Mouse (Mus musculus) liver, embryonic 13.5 days (tissue): ENCODE results near the gene Zfp949. TPM values are rescaled to one million over a fixed set of nuclear protein-coding genes. Genes with fewer than 3 reads are reported as not detected.
A peak's percentile ranks its signal among the peaks of the same experiment; 100 is the strongest.

ENCODE experiments used
- ATAC-seq: fragments of 200-750 bp; cut with Nextera tagmentation; 2 replicates; pipeline ENCODE4 v1.8.0; 2017; ENCODE audit warnings: low read depth, mild to moderate bottlenecking, moderate number of reproducible peaks, moderate library complexity
- DNase-seq: peaks from one replicate; pipeline ENCODE4 v3.0.0; 2022
- H3K27ac ChIP-seq: fragments of 300-500 bp; sonication (generic); 2 replicates; pipeline ENCODE4 v1.5.1; 2015; ENCODE audit warnings: moderate library complexity, mild to moderate bottlenecking, inconsistent platforms
- H3K27me3 ChIP-seq: fragments of 300-500 bp; sonication (generic); 2 replicates; pipeline ENCODE4 v1.6.1; 2015; ENCODE audit warnings: mild to moderate bottlenecking, inconsistent platforms
- H3K36me3 ChIP-seq: fragments of 300-500 bp; sonication (generic); 2 replicates; pipeline ENCODE4 v1.6.1; 2015; ENCODE audit warnings: mild to moderate bottlenecking, inconsistent platforms
- H3K4me1 ChIP-seq: fragments of 300-500 bp; sonication (generic); replicated peaks from 2 replicates; pipeline ENCODE4 v1.6.1; 2015; ENCODE audit warnings: inconsistent platforms
- H3K4me2 ChIP-seq: fragments of 300-500 bp; sonication (generic); 2 replicates; pipeline ENCODE4 v1.6.1; 2015; ENCODE audit warnings: inconsistent platforms, mild to moderate bottlenecking, moderate library complexity
- H3K4me3 ChIP-seq: fragments of 300-500 bp; sonication (generic); replicated peaks from 2 replicates; pipeline ENCODE4 v1.5.1; 2015; ENCODE audit warnings: mild to moderate bottlenecking, inconsistent platforms
- H3K9ac ChIP-seq: fragments of 300-500 bp; sonication (generic); 2 replicates; pipeline ENCODE4 v1.6.1; 2015; ENCODE audit warnings: mild to moderate bottlenecking, inconsistent platforms
- H3K9me3 ChIP-seq: fragments of 300-500 bp; sonication (generic); replicated peaks from 2 replicates; pipeline ENCODE4 v1.6.1; 2016; ENCODE audit warnings: inconsistent platforms
- WGBS: fragments of 180-500 bp; shearing (Covaris S2); methylation state at CpG from one replicate; pipeline ENCODE4 v1.1.7; 2015; ENCODE audit not compliant: insufficient replicate concordance; 5-methylcytosine and 5-hydroxymethylcytosine counted together
- polyA plus RNA-seq: library from polyadenylated mRNA; unstranded; fragments of >200 nt; fragmentation: Nextera tagmentation; extraction: Ambion mirVana; gene quantifications from 2 replicates; pipeline ENCODE4 v1.2.1, GENCODE M21; 2015

The Zfp949 gene
- polyA plus RNA-seq, 1 experiment from 2014 or later: 5.1 TPM

GRCm38 (mm10) chr9:88523335-88523668, 24.5 kb upstream of the Zfp949 start:
- H3K4me3 ChIP-seq: peak overlapping the region; percentile 75
- H3K27ac ChIP-seq: peak overlapping the region; percentile 98

GRCm38 (mm10) chr9:88524367-88524766, 23.5 kb upstream of the Zfp949 start:
- 83% methylated on average over 2 of the region's 2 CpGs for WGBS
- ATAC-seq: no peak
- no peak overlapping the region for H3K9ac ChIP-seq

More at GRCm38 (mm10) chr9:88523335-88523668, 24.5 kb upstream of the Zfp949 start:
- ATAC-seq (no peak), DNase-seq (no peak)
- Histone ChIP-seq H3K4me1 (peaks cover 30% of the 10 kb centered on the region), H3K36me3 (peaks cover 15% of the 10 kb centered on the region), H3K9ac (peak overlapping the region; percentile 86), H3K9me3 (no peaks in the 10 kb centered on the region), H3K4me2 (peak overlapping the region; percentile 96), H3K27me3 (no peaks in the 10 kb centered on the region)
- 1% methylated on average over 16 of the region's 16 CpGs for WGBS

GRCm38 (mm10) chr9:88524796-88525195, 23.0 kb upstream of the Zfp949 start:
- H3K36me3 ChIP-seq: peaks cover 15% of the 10 kb centered on the region

More at GRCm38 (mm10) chr9:88524367-88524766, 23.5 kb upstream of the Zfp949 start:
- Histone ChIP-seq H3K4me1 (peaks cover 40% of the 10 kb centered on the region), H3K4me2 (peak overlapping the region; percentile 96; the same call in 1 of the 2 replicates), H3K27ac (no peak overlapping the region), H3K4me3 (0 out of 2 replicates have a peak overlapping the region, but pooled peaks have one; percentile 75), H3K36me3 (peaks cover 15% of the 10 kb centered on the region), H3K27me3 (no peaks in the 10 kb centered on the region), H3K9me3 (no peaks in the 10 kb centered on the region)
- DNase-seq: no peak

GRCm38 (mm10) chr9:88525341-88525740, 22.5 kb upstream of the Zfp949 start:
- no peak overlapping the region for H3K4me3 ChIP-seq
- peaks cover 11% of the 10 kb centered on the region for H3K36me3 ChIP-seq
- H3K9ac ChIP-seq: no peak overlapping the region
- no peaks in the 10 kb centered on the region for H3K9me3 ChIP-seq
- no peak for ATAC-seq
- WGBS: 82% methylated on average over 6 of the region's 6 CpGs
- no peak for DNase-seq
- no peak overlapping the region for H3K4me2 ChIP-seq
- no peak overlapping the region for H3K27ac ChIP-seq
- H3K27me3 ChIP-seq: no peaks in the 10 kb centered on the region
- peaks cover 41% of the 10 kb centered on the region for H3K4me1 ChIP-seq

More at GRCm38 (mm10) chr9:88524796-88525195, 23.0 kb upstream of the Zfp949 start:
- Histone ChIP-seq H3K27ac (no peak overlapping the region), H3K4me1 (peaks cover 41% of the 10 kb centered on the region), H3K9ac (no peak overlapping the region), H3K9me3 (no peaks in the 10 kb centered on the region), H3K4me3 (no peak overlapping the region), H3K27me3 (no peaks in the 10 kb centered on the region), H3K4me2 (no peak overlapping the region)
- DNase-seq (no peak), ATAC-seq (no peak)
- WGBS: 56% methylated on average over 3 of the region's 3 CpGs

GRCm38 (mm10) chr9:88527956-88528355, 19.9 kb upstream of the Zfp949 start:
- Histone ChIP-seq H3K27me3 (no peaks in the 10 kb centered on the region), H3K9ac (no peak overlapping the region), H3K9me3 (no peaks in the 10 kb centered on the region), H3K36me3 (no peaks in the 10 kb centered on the region), H3K27ac (no peak overlapping the region), H3K4me3 (no peak overlapping the region), H3K4me2 (no peak overlapping the region), H3K4me1 (peaks cover 31% of the 10 kb centered on the region)
- WGBS: 79% methylated on average over 4 of the region's 4 CpGs
- ATAC-seq: no peak
- DNase-seq: no peak

GRCm38 (mm10) chr9:88528736-88529135, 19.1 kb upstream of the Zfp949 start:
- H3K27me3 ChIP-seq: no peaks in the 10 kb centered on the region
- 50% methylated on average over 5 of the region's 5 CpGs for WGBS
- H3K4me3 ChIP-seq: no peak overlapping the region
- H3K9me3 ChIP-seq: no peaks in the 10 kb centered on the region
- no peak for DNase-seq
- no peak overlapping the region for H3K9ac ChIP-seq
- no peak overlapping the region for H3K4me2 ChIP-seq
- no peak for ATAC-seq
- peaks cover 28% of the 10 kb centered on the region for H3K4me1 ChIP-seq
- H3K27ac ChIP-seq: no peak overlapping the region
- H3K36me3 ChIP-seq: no peaks in the 10 kb centered on the region

GRCm38 (mm10) chr9:88529571-88529970, 18.2 kb upstream of the Zfp949 start:
- H3K4me2 ChIP-seq: no peak overlapping the region
- no peak overlapping the region for H3K9ac ChIP-seq
- no peak overlapping the region for H3K27ac ChIP-seq
- 70% methylated on average over 3 of the region's 3 CpGs for WGBS
- no peak for DNase-seq
- H3K9me3 ChIP-seq: no peaks in the 10 kb centered on the region
- H3K4me1 ChIP-seq: peaks cover 28% of the 10 kb centered on the region
- H3K27me3 ChIP-seq: no peaks in the 10 kb centered on the region
- ATAC-seq: no peak
- H3K36me3 ChIP-seq: no peaks in the 10 kb centered on the region
- H3K4me3 ChIP-seq: no peak overlapping the region

GRCm38 (mm10) chr9:88529979-88530580, 17.7 kb upstream of the Zfp949 start:
- Histone ChIP-seq H3K9me3 (no peaks in the 10 kb centered on the region), H3K27me3 (no peaks in the 10 kb centered on the region), H3K4me2 (no peak overlapping the region), H3K4me1 (peaks cover 23% of the 10 kb centered on the region), H3K27ac (no peak overlapping the region), H3K4me3 (no peak overlapping the region), H3K36me3 (no peaks in the 10 kb centered on the region), H3K9ac (no peak overlapping the region)
- WGBS: 54% methylated on average over 5 of the region's 5 CpGs
- ATAC-seq: no peak
- no peak for DNase-seq

GRCm38 (mm10) chr9:88534093-88534492, 13.7 kb upstream of the Zfp949 start:
- ATAC-seq (peak; percentile 34; the same call in 1 of the 2 replicates), DNase-seq (no peak)
- 50% methylated on average over 5 of the region's 5 CpGs for WGBS

GRCm38 (mm10) chr9:88539546-88540224, 8.1 kb upstream of the Zfp949 start:
- no peak for ATAC-seq
- H3K27ac ChIP-seq: no peak overlapping the region
- no peaks in the 10 kb centered on the region for H3K36me3 ChIP-seq
- no peak overlapping the region for H3K4me2 ChIP-seq
- WGBS: 53% methylated on average over 5 of the region's 5 CpGs
- no peak overlapping the region for H3K4me3 ChIP-seq
- DNase-seq: no peak
- H3K9me3 ChIP-seq: no peaks in the 10 kb centered on the region
- no peak overlapping the region for H3K9ac ChIP-seq
- no peaks in the 10 kb centered on the region for H3K4me1 ChIP-seq
- no peaks in the 10 kb centered on the region for H3K27me3 ChIP-seq

More at GRCm38 (mm10) chr9:88534093-88534492, 13.7 kb upstream of the Zfp949 start:
- H3K9ac ChIP-seq: no peak overlapping the region
- no peak overlapping the region for H3K4me2 ChIP-seq
- H3K9me3 ChIP-seq: no peaks in the 10 kb centered on the region
- H3K36me3 ChIP-seq: no peaks in the 10 kb centered on the region
- peaks cover 13% of the 10 kb centered on the region for H3K4me1 ChIP-seq
- no peaks in the 10 kb centered on the region for H3K27me3 ChIP-seq
- no peak overlapping the region for H3K4me3 ChIP-seq
- no peak overlapping the region for H3K27ac ChIP-seq

- no peak overlapping the region for H3K9ac ChIP-seq
- peaks cover 7% of the 10 kb centered on the region for H3K4me1 ChIP-seq
- no peak overlapping the region for H3K4me2 ChIP-seq
- WGBS: 23% methylated on average over 2 of the region's 2 CpGs
- ATAC-seq (no peak), DNase-seq (no peak)
- H3K27me3 ChIP-seq: no peaks in the 10 kb centered on the region
- no peak overlapping the region for H3K27ac ChIP-seq
- H3K36me3 ChIP-seq: no peaks in the 10 kb centered on the region
- no peaks in the 10 kb centered on the region for H3K9me3 ChIP-seq
- H3K4me3 ChIP-seq: no peak overlapping the region
These were observed 5.0 kb upstream of the Zfp949 start for GRCm38 (mm10) chr9:88542816-88543215.

GRCm38 (mm10) chr9:88545534-88545933, 2.3 kb upstream of the Zfp949 start:
- DNase-seq (no peak), ATAC-seq (no peak)
- WGBS: 31% methylated on average over 3 of the region's 3 CpGs
- Histone ChIP-seq H3K9ac (no peak overlapping the region), H3K4me1 (peaks cover 27% of the 10 kb centered on the region), H3K4me2 (no peak overlapping the region), H3K27ac (no peak overlapping the region), H3K9me3 (no peaks in the 10 kb centered on the region), H3K4me3 (no peak overlapping the region), H3K27me3 (no peaks in the 10 kb centered on the region), H3K36me3 (no peaks in the 10 kb centered on the region)
